Mouse (Mus musculus) cortical plate, adult 2 months (tissue): ENCODE results near the gene Ywhaq. TPM values are rescaled to one million over a fixed set of nuclear protein-coding genes. Genes with fewer than 3 reads are reported as not detected.
"Not testable (repeated sequence)": the region's sequence is repeated elsewhere in the genome, so short reads cannot be mapped to it uniquely, and the experiment has no call there.

Experiments used
- H3K27ac ChIP-seq: fragments of 200-500 bp; 2 replicates; pipeline ENCODE4 v1.5.1; 2012; ENCODE audit warnings: low read length, control low read depth, inconsistent platforms; ENCODE audit not compliant: insufficient read depth
- H3K4me1 ChIP-seq: fragments of 200-500 bp; 2 replicates; pipeline ENCODE4 v1.6.1; 2011; ENCODE audit warnings: low read length; ENCODE audit not compliant: control insufficient read depth, insufficient read depth
- H3K4me3 ChIP-seq: fragments of 200-500 bp; 2 replicates; pipeline ENCODE4 v1.5.1; 2011; ENCODE audit warnings: mild to moderate bottlenecking, low read length, control low read depth; ENCODE audit not compliant: insufficient read depth
- CTCF ChIP-seq: fragments of 200-500 bp; IDR thresholded peaks from 2 replicates; pipeline ENCODE4 v1.5.1; 2011; ENCODE audit warnings: mild to moderate bottlenecking, control low read depth, low read length; ENCODE audit not compliant: insufficient read depth; ENCODE audit errors: extremely low read depth
- POLR2A ChIP-seq: fragments of 200-500 bp; IDR thresholded peaks from 2 replicates; pipeline ENCODE4 v1.6.1; 2011; ENCODE audit warnings: mild to moderate bottlenecking, low read length, control low read depth; ENCODE audit not compliant: insufficient read depth; ENCODE audit errors: extremely low read depth
- polyA plus RNA-seq: library from polyadenylated mRNA; depleted of rRNA; stranded (reverse); fragments of >200 nt; gene quantifications from 2 replicates; pipeline ENCODE4 v1.2.3, GENCODE M21; 2012

The Ywhaq gene
- polyA plus RNA-seq, 1 experiment: 331 TPM

DNA sequence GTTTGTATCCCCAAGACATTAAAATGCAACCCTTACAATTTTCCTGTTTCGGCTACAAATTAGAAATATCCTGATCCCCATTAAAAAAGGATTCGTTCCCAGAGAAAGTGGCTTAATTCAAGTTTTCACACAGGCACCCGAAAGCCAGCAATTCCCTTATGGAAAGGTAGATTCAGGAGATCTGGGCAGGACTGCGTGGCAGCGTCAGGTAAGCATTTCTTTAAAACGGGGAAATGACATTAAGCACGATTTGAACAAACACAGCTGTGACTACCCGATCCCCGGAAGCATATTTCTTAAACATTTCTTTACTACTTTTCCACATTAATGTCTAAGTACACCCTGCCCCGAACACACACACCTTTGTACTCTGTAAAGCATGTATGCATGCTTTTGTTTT lies 646 bp upstream of the Ywhaq start:
- peak overlapping the region; percentile 88 for H3K27ac ChIP-seq
- TF ChIP-seq POLR2A (no peak), CTCF (no peak)
- peaks cover 5% of the 10 kb centered on the region; the same call in 1 of the 2 replicates for H3K4me1 ChIP-seq
- H3K4me3 ChIP-seq: peak overlapping the region; percentile 61

DNA sequence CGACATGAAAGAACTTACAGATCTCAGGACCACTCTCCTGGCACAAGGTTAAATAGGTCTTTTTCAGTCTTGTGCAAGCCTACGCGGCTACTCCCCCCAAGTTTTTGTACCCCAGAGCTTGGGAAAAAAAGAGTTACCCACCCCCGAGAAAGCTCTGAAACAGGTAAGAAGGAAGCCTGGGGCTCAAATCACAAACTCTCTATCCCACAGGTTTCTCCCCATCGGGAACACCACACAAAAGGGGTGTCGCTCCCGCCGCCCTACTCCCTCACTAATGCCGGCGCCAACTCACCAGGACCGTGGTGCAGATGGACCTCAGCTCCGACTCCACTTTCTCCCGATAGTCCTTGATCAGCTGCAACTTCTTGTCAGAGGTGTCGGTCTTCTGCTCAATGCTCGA lies 931 bp downstream of the Ywhaq start:
- peaks cover 5% of the 10 kb centered on the region; the same call in 1 of the 2 replicates for H3K4me1 ChIP-seq
- H3K27ac ChIP-seq: peak overlapping the region; percentile 83; the same call in 1 of the 2 replicates
- peak overlapping the region; percentile 61 for H3K4me3 ChIP-seq
- TF ChIP-seq CTCF (no peak), POLR2A (no peak)

DNA sequence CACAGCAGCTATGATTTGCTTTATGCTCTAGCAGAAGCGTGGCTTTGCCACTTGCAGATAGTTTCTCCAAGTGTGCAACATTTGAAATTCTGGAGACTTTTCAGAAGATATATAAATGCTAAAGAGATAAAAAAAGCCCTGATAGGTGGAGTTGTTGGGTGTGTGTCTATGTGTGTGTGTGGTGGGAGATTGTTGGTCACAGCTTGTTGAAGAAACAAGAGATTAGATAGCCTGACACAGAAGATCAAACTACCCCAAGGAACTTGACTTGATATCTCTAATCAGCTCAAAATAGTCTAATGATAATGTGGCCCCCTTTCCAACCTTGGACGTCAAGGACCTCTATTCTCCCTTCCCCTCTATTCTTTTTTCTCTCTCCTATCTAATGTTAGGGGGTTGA lies 6.8 kb downstream of the Ywhaq start:
- H3K4me1 ChIP-seq: peaks cover 2% of the 10 kb centered on the region; the same call in 1 of the 2 replicates
- TF ChIP-seq POLR2A (no peak), CTCF (no peak)

DNA sequence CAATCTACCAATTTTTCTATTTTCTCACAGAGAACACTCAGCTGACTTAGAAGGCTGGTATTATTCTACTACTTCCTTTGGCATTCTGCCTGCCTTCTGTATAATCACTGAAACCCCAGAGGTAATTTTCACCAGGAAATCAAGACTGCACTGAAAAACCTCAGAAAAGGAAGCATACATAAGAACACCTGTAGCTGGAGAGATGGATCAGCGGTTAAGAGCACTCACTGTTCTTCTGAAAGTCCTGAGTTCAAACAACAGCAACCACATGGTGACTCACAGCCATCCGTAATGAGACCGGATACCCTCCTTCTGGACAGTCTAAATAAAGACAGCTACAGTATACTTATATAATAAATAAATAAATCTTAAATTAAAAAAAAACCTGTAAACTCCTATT lies 7.8 kb downstream of the Ywhaq start:
- H3K4me3 ChIP-seq: no peak overlapping the region
- no peaks in the 10 kb centered on the region for H3K4me1 ChIP-seq
- no peak overlapping the region for H3K27ac ChIP-seq
- TF ChIP-seq CTCF: no peak
- TF ChIP-seq POLR2A: no peak

More for the DNA sequence above, 6.8 kb downstream of the Ywhaq start:
- Histone ChIP-seq H3K4me3 (no peak overlapping the region), H3K27ac (no peak overlapping the region)

DNA sequence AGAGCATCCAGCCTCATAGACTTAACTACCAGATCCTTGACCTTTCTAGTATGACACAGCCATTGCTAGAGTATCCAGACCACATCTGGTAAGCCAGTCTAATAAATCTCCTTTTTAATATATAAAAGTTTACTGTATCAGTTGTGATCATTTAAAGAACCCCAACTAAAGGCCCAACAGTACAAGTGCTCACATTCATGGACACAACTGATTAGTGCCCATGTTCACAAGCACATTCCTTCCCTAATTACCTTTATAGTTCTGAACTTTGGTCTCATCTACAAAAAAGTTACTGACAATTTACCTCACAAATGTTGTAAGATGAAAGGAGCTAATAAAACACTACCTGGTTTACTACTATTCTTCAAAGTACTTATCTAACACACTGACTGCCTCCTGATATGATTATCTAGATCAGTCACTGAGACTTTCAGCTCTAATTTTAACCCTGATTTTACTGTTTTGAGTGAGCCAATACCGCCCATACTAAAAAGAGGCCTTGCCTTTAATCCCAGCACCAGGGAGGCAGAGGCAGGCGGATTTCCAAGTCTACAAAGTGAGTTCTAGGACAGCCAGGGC lies 8.6 kb downstream of the Ywhaq start:
- TF ChIP-seq POLR2A (no peak), CTCF (no peak)
- H3K4me1 ChIP-seq: no peaks in the 10 kb centered on the region
- H3K4me3 ChIP-seq: no peak overlapping the region
- H3K27ac ChIP-seq: no peak overlapping the region

DNA sequence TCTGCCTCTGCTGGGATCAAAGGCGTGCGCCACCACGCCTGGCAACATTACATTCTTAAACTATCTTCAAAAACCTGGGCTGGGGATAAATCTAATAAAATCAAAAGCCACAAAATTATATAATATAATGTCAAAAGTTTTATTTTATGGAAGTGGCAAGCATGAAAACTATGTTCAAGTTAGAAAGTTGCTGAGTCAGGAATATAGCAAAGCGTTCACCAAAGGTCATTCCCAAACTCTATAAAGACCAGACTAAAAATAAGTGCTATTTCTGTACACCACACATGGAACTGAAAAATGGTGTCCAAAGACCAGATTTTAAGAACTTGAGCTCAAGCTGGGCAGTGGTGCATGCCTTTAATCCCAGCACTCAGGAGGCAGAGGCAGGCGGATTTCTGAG lies 14.7 kb downstream of the Ywhaq start:
- TF ChIP-seq POLR2A (no peak), CTCF (no peak)
- peaks cover 1% of the 10 kb centered on the region; the same call in 1 of the 2 replicates for H3K4me1 ChIP-seq
- no peak overlapping the region for H3K27ac ChIP-seq
- no peak overlapping the region for H3K4me3 ChIP-seq

DNA sequence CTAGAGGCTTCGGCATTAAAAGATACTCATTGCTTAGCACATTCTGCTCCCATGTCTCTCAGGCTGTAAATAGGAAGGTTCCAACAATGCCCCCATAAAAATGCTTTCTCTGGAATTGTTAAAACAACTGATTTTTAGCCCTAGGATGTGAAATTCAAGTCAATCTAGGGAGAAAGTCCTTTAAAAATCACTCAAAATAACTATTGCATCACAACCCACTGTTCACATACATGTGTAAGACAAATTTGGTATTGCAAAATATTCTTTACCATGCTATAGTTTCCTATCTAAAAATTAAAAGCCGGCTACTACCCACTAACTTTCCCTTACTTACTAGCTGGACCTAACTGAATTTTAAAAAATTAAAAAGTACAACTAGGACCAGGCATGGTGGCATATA lies 31.2 kb downstream of the Ywhaq start:
- Histone ChIP-seq H3K4me1 (no peaks in the 10 kb centered on the region), H3K4me3 (no peak overlapping the region), H3K27ac (no peak overlapping the region)
- TF ChIP-seq CTCF (no peak), POLR2A (no peak)

DNA sequence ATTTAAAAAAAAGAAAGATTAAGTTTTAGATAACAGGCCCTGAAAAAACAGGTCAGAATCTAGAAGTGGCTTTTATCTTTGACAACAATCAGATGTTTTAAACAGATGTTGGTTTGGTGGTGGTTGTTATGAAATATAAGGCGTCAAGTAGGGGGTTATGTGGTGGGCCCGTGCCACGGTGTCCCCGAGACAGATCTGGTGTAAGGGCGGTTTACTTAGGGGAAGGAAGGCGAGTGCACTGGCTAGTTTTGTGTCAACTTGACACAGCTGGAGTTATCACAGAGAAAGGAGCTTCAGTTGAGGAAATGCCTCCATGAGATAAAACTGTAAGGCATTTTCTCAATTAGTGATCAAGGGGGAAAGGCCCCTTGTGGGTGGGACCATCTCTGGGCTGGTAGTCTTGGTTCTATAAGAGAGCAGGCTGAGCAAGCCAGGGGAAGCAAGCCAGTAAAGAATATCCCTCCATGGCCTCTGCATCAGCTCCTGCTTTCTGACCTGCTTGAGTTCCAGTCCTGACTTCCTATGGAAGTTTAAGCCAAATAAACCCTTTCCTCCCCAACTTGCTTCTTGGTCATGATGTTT lies 38.6 kb downstream of the Ywhaq start:
- H3K4me3 ChIP-seq, H3K27ac ChIP-seq, H3K4me1 ChIP-seq: not testable (repeated sequence)

DNA sequence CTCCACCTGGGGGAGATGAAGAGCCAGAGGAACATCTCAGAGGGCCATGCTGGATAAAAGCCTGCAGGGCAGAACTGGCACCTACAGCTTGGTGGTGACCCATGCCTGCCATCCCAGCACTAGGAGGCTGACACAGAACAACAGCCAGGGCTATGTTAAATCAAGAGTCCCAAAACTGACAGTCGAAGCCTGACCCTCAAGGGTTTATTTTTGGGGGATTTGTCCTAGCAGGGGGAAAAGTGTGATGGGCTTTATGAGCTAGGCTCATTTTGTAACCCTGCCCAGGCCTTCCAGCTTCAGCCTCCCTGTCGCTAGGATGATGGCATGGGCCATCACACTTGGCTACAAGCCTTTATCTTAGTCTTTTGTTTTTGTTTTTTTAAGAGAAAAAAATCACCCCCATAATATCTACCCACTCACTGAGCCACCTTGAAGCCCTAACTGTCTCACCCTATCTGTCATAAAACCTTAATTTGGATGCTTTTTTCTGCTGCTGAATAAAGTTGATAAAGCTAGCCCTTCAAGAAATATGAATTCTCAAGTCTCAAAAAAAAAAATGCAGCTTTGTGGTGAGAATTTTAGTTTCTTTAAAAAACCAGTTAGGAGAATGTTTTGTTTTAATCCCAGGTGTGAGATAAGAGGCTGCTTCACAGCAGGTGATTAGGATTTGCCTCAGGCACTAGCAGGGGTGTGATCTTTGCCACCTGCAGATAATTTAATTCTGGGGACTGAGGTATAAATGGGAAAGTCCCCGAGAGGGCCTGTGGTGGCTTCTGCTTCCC lies 41.9 kb downstream of the Ywhaq start:
- no peak overlapping the region for H3K27ac ChIP-seq
- H3K4me3 ChIP-seq: no peak overlapping the region
- H3K4me1 ChIP-seq: peaks cover 1% of the 10 kb centered on the region; the same call in 1 of the 2 replicates
- no peak for TF ChIP-seq CTCF
- TF ChIP-seq POLR2A: no peak

DNA sequence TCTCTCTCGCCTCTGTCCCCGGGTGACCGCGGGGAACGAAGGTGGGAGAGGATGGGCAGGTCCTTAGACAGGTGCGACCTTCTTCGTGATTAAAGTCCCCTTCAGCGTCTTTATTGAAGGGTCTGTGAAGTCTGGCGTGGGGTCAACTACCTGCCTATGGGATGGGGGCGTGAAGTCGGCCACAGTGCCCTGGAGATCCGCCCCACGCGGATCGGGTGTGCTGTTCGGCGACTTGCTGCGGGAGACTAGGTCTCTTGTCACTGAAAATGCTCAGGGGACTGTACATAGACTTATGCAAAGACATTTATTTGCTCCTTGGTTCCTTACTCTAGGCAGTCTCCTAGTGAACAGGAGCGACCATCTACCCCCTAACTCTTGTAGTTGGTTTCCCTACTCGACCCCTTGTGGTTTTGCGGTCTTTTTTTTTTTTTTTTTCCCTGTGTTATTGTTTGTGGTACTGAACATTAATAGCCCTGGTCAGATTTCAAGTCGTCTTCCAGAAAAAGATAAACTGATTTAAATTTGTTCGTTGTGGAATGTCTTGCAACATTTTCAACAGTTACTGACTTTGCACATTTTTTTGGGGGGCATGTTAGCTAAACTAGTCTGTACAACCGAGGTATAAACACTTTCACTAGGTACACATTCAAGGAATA lies 43.5 kb downstream of the Ywhaq start:
- peak overlapping the region; percentile 90 for H3K27ac ChIP-seq
- TF ChIP-seq POLR2A: no peak
- TF ChIP-seq CTCF: no peak

More for the DNA sequence above, 43.5 kb downstream of the Ywhaq start:
- Histone ChIP-seq H3K4me1 (peaks cover 1% of the 10 kb centered on the region; the same call in 1 of the 2 replicates), H3K4me3 (peak overlapping the region; percentile 73)
